Mouse (Mus musculus): ENCODE results near the gene Hnf4a. TPM values are rescaled to one million over a fixed set of nuclear protein-coding genes. Genes with fewer than 3 reads are reported as not detected.

Gene Hnf4a
- polyA plus RNA-seq, 1 experiment from 2014 or later: not detected

DNA sequence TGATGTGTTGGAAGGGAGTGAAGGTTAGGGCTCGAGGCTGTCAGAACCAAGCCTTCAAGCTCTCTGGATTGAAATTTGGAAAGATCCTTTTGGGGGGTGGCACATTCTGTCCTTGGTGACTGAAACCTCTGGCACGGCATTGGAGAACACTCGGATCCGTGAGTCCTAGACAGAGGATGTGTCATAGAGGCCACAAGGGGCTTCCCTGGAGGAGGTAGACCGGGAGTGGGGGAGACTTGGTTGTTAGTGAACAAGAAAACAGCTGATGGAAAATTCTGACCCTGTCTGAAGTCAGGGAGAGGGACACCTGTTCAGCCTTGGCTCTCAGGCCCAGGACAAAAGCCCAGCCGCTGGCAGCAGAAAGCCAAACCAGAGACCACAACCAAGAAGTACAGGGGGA is 48.4 kb downstream of the Hnf4a start:
- H3K9ac ChIP-seq: no peak overlapping the region
- no peaks in the 10 kb centered on the region for H3K27me3 ChIP-seq
- no peak for ATAC-seq (ENCODE audit: insufficient number of reproducible peaks, insufficient read depth, low FRiP score, low TSS enrichment, low read depth)
- WGBS: 75% methylated on average over 6 of the region's 6 CpGs
- H3K4me2 ChIP-seq: no peak overlapping the region
- H3K9me3 ChIP-seq: no peaks in the 10 kb centered on the region
- H3K4me1 ChIP-seq: peaks cover 4% of the 10 kb centered on the region; the same call in 1 of the 2 replicates
- no peak overlapping the region for H3K27ac ChIP-seq
- H3K36me3 ChIP-seq: no peaks in the 10 kb centered on the region
- no peak overlapping the region for H3K4me3 ChIP-seq

DNA sequence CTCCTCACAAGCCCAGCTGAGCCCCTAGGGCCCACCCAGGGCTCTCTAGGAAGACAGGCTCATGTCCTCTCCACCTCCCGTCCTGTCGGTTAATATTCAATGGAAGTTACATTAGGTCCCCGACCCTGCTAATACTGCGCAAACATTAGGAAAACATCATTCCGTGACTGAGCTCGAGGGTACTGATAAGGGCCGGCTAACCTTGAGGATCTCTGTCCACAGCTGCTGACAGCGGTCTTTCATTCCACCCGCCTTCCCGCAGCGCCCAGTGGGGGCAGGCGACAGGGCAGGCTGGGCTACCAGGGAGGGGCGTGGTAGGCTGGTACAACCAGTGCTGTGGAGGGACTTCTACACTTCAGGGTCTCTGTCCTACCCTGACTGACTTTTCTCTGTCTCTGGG is 48.8 kb downstream of the Hnf4a start:
- Histone ChIP-seq H3K4me1 (peaks cover 4% of the 10 kb centered on the region; the same call in 1 of the 2 replicates), H3K4me3 (no peak overlapping the region), H3K27me3 (no peaks in the 10 kb centered on the region), H3K9ac (no peak overlapping the region), H3K4me2 (no peak overlapping the region), H3K9me3 (no peaks in the 10 kb centered on the region), H3K27ac (no peak overlapping the region), H3K36me3 (no peaks in the 10 kb centered on the region)
- no peak for ATAC-seq (ENCODE audit: insufficient number of reproducible peaks, insufficient read depth, low FRiP score, low TSS enrichment, low read depth)
- WGBS: 79% methylated on average over 13 of the region's 13 CpGs

DNA sequence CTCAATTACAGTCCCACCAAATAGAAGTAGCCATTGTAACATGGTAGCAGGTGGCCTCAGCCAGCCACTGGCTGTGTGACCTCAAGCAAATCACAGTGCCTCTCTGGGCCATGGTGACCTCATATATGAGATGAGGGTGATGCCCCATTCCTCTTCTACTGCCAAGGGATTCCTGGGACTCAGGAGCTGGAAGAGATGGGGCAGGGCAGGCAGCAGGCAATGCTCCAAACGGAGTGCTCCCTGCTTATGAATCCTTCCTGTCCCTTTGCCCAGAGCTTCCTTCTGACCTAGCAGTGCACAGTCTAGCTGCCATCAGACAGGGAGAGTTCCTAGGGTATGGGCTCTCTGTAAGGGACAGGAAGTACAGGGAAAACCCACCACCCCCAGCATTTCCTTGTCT is 51.9 kb downstream of the Hnf4a start:
- no peak for ATAC-seq (ENCODE audit: insufficient number of reproducible peaks, insufficient read depth, low FRiP score, low TSS enrichment, low read depth)

DNA sequence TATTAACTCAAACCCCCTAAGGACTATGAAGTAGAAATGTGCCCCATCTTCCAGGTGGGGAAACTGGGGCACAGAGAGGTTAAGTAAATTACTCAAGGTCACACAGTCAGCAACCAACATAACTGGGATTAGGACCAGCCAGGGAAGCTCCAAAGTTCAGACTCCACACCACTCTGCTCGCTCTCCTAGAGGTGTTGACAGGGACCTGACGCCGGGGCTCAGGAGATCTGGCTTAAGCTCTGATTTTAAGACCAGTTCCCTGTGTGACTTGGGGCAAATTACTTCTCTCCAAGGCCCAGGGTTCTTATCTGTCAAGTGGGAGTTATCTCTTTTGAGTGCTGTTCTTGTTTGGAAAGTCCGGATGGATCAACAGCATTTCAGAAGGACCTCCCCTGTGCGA is 52.6 kb downstream of the Hnf4a start:
- 81% methylated on average over 5 of the region's 5 CpGs for WGBS
- H3K27ac ChIP-seq: no peak overlapping the region
- ATAC-seq (ENCODE audit: insufficient number of reproducible peaks, insufficient read depth, low FRiP score, low TSS enrichment, low read depth): no peak
- H3K36me3 ChIP-seq: no peaks in the 10 kb centered on the region
- H3K9me3 ChIP-seq: no peaks in the 10 kb centered on the region
- H3K9ac ChIP-seq: no peak overlapping the region
- H3K4me2 ChIP-seq: no peak overlapping the region
- no peaks in the 10 kb centered on the region for H3K4me1 ChIP-seq
- H3K4me3 ChIP-seq: no peak overlapping the region
- H3K27me3 ChIP-seq: no peaks in the 10 kb centered on the region

More for the DNA sequence above, 51.9 kb downstream of the Hnf4a start:
- Histone ChIP-seq H3K4me1 (no peaks in the 10 kb centered on the region), H3K27ac (no peak overlapping the region), H3K9me3 (no peaks in the 10 kb centered on the region), H3K27me3 (no peaks in the 10 kb centered on the region), H3K4me2 (no peak overlapping the region), H3K4me3 (no peak overlapping the region), H3K9ac (no peak overlapping the region), H3K36me3 (no peaks in the 10 kb centered on the region)
- WGBS: 63% methylated on average over 1 of the region's 1 CpGs

DNA sequence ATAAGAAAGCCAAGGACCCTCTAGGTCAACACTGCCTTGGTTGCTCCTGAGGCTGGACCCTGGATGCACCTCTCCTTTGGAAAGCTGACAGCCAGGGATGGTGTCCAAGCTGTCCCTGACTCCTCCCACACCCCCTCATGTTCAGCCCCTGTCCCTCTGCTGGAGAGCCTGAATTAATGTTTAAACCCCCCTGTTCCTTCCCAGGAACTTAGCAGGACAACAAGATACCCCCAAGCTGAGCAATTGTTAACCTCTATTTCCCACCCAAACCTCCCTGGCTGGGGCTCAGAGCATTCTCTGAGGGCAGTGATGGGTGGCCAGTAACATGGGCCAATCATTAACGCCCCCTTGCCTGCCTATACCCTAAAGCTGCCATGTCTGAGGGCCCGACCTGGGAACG is 53.6 kb downstream of the Hnf4a start:
- no peak overlapping the region for H3K4me3 ChIP-seq
- 85% methylated on average over 3 of the region's 3 CpGs for WGBS
- H3K27me3 ChIP-seq: no peaks in the 10 kb centered on the region
- H3K9ac ChIP-seq: no peak overlapping the region
- H3K4me2 ChIP-seq: no peak overlapping the region
- no peak for ATAC-seq (ENCODE audit: insufficient number of reproducible peaks, insufficient read depth, low FRiP score, low TSS enrichment, low read depth)
- no peaks in the 10 kb centered on the region for H3K36me3 ChIP-seq
- H3K9me3 ChIP-seq: no peaks in the 10 kb centered on the region
- H3K27ac ChIP-seq: no peak overlapping the region
- no peaks in the 10 kb centered on the region for H3K4me1 ChIP-seq

DNA sequence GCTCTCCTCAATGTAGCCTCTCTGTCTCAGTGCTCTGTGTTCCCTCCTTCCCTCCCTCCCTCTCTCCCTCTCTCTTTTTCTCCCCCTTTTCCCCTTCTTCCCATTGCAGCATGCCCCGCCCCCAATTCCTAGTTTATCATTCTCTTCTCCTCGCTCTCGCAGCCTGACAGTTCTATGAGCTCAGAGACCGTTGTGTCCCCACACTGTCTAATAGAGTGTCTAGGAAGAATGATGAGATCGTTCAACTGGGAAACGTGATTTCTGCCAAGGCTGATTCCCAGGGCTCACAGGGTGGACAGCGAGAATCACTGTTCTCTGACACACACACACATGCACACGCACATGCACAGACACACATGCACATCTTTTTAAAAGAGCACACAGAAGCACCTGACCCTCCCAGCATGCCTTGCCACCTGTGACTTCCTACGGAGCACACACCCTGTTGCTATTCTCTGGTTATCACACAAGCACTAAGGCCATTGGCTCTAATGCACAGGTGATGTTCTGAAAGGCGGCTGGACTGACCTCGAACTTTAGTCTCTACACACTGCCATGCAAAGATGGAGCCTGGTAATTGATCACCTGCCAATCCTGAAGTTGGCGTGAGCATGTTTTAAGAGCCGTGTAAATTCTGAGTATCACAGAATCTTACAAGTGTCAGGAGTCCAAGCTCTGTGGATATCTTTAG is 54.8 kb downstream of the Hnf4a start:
- Histone ChIP-seq H3K9me3 (no peaks in the 10 kb centered on the region), H3K9ac (no peak overlapping the region), H3K4me3 (no peak overlapping the region), H3K27me3 (no peaks in the 10 kb centered on the region), H3K36me3 (no peaks in the 10 kb centered on the region), H3K4me1 (no peaks in the 10 kb centered on the region), H3K4me2 (no peak overlapping the region), H3K27ac (no peak overlapping the region)
- WGBS: 86% methylated on average over 13 of the region's 13 CpGs
- ATAC-seq (ENCODE audit: insufficient number of reproducible peaks, insufficient read depth, low FRiP score, low TSS enrichment, low read depth): no peak

DNA sequence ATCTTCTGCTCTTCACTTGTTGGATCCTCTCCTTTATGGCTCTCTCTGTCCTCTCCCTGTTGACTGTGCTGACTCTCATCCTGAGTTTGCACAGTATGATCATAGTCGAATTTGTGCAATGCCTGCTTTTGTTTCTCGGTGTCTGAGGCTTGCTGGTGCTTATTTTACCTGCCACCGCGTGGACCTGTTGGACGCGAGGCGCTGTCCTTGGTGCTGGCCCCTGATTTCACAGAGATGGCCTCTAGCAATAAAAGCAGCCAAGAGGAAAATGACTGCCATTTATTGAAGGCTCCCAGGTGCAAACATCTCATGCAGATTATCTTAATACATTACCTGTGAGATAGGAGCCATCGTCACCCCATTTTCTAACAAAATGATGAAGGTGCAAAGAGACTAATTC is 58.0 kb downstream of the Hnf4a start:
- Histone ChIP-seq H3K4me1 (no peaks in the 10 kb centered on the region), H3K9me3 (no peaks in the 10 kb centered on the region), H3K4me2 (no peak overlapping the region), H3K9ac (no peak overlapping the region), H3K36me3 (no peaks in the 10 kb centered on the region), H3K27me3 (no peaks in the 10 kb centered on the region), H3K27ac (no peak overlapping the region), H3K4me3 (no peak overlapping the region)
- WGBS: 23% methylated on average over 8 of the region's 8 CpGs
- no peak for ATAC-seq (ENCODE audit: insufficient number of reproducible peaks, insufficient read depth, low FRiP score, low TSS enrichment, low read depth)

DNA sequence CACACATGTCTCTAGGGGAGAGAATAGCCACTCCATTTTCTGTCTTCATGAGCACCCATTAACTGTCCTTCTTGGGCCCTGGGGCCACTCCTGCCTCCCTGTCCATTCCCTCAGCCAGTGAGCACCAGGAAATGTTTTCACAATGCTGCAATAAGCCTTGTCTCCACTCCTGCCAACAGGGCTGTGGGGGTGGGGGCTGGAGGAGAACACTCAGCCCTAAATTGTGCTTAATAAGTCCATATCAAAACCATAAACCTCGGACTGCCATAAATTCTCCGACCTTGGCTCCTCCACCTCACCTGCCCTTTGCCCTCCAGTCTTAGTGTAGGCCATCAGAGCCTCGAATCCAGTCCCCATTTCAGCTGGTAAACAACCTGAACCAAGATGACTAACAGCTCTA is 67.7 kb downstream of the Hnf4a start:
- Histone ChIP-seq H3K27ac (no peak overlapping the region), H3K4me1 (no peaks in the 10 kb centered on the region), H3K9me3 (no peaks in the 10 kb centered on the region), H3K4me3 (no peak overlapping the region), H3K9ac (no peak overlapping the region), H3K4me2 (no peak overlapping the region), H3K36me3 (no peaks in the 10 kb centered on the region), H3K27me3 (no peaks in the 10 kb centered on the region)
- WGBS: 81% methylated on average over 3 of the region's 3 CpGs
- ATAC-seq (ENCODE audit: insufficient number of reproducible peaks, insufficient read depth, low FRiP score, low TSS enrichment, low read depth): no peak

DNA sequence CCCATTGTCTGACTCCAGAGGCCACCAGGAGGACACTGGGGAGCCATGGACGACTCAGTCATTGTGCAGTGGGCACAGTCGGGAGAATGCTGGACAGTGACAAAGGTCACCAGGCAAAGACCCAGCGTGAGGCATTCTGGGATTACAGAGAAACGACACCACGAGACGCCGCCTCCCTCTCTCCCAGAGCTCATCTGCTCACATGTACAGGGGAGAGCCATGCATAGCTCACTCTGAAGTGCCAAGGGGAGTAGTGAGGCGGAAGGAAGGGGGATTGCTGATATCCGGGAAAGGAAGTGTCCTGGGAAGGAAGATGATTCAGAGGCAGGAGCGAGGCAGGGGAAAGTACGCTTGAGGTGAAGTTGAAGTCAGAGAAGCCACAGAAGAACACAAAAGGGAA is 68.6 kb downstream of the Hnf4a start:
- Histone ChIP-seq H3K9me3 (no peaks in the 10 kb centered on the region), H3K27me3 (no peaks in the 10 kb centered on the region), H3K9ac (no peak overlapping the region), H3K27ac (no peak overlapping the region), H3K4me1 (no peaks in the 10 kb centered on the region), H3K4me3 (no peak overlapping the region), H3K4me2 (no peak overlapping the region), H3K36me3 (no peaks in the 10 kb centered on the region)
- 54% methylated on average over 11 of the region's 11 CpGs for whole genome bisulfite sequencing
- ATAC-seq (ENCODE audit: insufficient number of reproducible peaks, insufficient read depth, low FRiP score, low TSS enrichment, low read depth): no peak

DNA sequence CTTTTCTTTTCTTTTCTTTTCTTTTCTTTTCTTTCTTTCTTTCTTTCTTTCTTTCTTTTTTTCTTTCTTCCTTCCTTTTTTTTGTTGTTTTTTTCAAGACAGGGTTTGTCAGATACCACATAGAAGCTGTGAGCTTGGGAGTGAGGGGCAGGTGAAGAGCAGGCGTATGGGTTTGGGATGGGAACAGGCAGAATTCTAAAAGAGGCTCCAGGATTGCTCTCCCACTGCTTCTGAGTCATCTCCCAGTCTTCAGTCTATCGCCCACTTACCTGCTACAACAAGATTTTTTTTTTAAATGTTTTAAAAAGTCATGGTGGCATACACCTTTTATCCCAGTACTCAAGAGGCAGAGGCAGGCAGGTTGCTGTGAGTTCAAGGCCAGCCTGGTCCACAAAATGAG is 71.4 kb downstream of the Hnf4a start:
- no peaks in the 10 kb centered on the region for H3K9me3 ChIP-seq
- H3K9ac ChIP-seq: no peak overlapping the region
- no peak overlapping the region for H3K4me3 ChIP-seq
- H3K27me3 ChIP-seq: no peaks in the 10 kb centered on the region
- no peaks in the 10 kb centered on the region for H3K36me3 ChIP-seq
- 87% methylated on average over 2 of the region's 2 CpGs for WGBS
- no peak for ATAC-seq (ENCODE audit: insufficient number of reproducible peaks, insufficient read depth, low FRiP score, low TSS enrichment, low read depth)
- no peak overlapping the region for H3K27ac ChIP-seq
- H3K4me2 ChIP-seq: no peak overlapping the region
- H3K4me1 ChIP-seq: no peaks in the 10 kb centered on the region

DNA sequence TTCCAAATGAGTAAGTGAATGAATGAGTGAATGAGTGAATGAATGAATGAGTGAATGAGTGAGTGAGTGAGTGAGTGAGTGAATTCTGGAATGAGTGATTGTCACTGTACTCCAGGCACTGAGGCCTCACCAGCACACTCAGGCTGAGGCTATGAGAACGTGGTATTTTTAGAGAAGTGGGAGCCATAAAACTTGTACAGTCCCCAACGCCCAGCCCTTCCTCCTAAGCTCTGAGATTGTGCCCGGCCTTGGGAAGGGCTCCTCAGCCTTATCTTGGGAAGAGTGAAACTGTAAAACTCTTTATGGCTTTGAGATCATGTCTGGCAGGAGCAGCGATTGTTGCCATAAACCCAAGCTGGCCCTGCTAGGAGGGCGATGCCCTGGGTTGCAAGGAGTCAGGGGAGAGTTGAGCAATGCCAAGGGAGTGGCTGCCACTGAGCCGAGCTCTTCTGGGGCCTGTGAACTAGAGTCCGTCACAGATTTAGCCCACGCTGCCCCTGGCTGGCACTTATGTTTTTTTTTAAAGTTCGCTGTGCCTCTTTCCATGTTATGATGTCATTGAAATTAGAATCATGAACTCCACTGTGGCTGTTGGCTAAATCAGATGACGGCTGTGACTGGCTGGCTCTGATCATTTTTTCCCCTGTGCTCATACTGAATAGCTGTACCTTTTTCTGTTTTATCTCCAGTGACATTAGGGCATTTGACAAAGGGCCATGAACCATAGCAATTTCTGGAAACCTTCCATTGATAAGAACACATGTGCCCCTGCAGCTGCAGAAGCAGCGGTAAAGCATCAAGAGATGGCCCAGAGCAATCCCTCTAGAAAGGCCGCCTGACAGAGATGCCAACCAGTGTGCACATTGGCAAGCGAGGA is 73.7 kb downstream of the Hnf4a start:
- ATAC-seq (ENCODE audit: insufficient number of reproducible peaks, insufficient read depth, low FRiP score, low TSS enrichment, low read depth): no peak
- no peaks in the 10 kb centered on the region for H3K9me3 ChIP-seq
- H3K36me3 ChIP-seq: no peaks in the 10 kb centered on the region
- no peak overlapping the region for H3K27ac ChIP-seq
- no peak overlapping the region for H3K4me3 ChIP-seq
- 78% methylated on average over 13 of the region's 13 CpGs for WGBS
- H3K9ac ChIP-seq: no peak overlapping the region
- no peaks in the 10 kb centered on the region for H3K27me3 ChIP-seq
- H3K4me1 ChIP-seq: no peaks in the 10 kb centered on the region
- no peak overlapping the region for H3K4me2 ChIP-seq
